Mouse (Mus musculus): ENCODE data around the gene Macf1. TPM values are rescaled to one million over a fixed set of nuclear protein-coding genes. Genes with fewer than 3 reads are reported as not detected.

Gene Macf1
- polyA plus RNA-seq, 1 experiment from 2014 or later: 47.1 TPM

- ATAC-seq (replicated peaks; ENCODE audit: extremely low read depth, insufficient read depth, low FRiP score): no peak
- H3K9me3 ChIP-seq (replicated peaks; ENCODE audit: control insufficient read depth, low read length): peaks cover 5% of the 10 kb centered on the region; the same call in 1 of the 2 replicates
- H3K9ac ChIP-seq (ENCODE audit: low read length): no peak overlapping the region
- peaks cover 46% of the 10 kb centered on the region for H3K4me1 ChIP-seq (ENCODE audit: control insufficient read depth, insufficient read depth, low read length)
- H3K4me2 ChIP-seq (ENCODE audit: low read depth, low read length): no peak overlapping the region
- 0 out of 2 replicates have a peak overlapping the region, but pooled peaks have one; percentile 40 for H3K27ac ChIP-seq (ENCODE audit: low read length)
- H3K27me3 ChIP-seq (ENCODE audit: control insufficient read depth, insufficient read depth, low read length): no peaks in the 10 kb centered on the region
- H3K36me3 ChIP-seq (ENCODE audit: control insufficient read depth, insufficient read depth): no peaks in the 10 kb centered on the region
- H3K4me3 ChIP-seq (ENCODE audit: low read length): no peak overlapping the region
Observed at GRCm38 (mm10) chr4:123621732-123622131, 62.4 kb downstream of the Macf1 start.

GRCm38 (mm10) chr4:123617727-123618389, 66.3 kb downstream of the Macf1 start:
- H3K36me3 ChIP-seq (ENCODE audit: control insufficient read depth, insufficient read depth): no peaks in the 10 kb centered on the region
- 73% methylated on average over 5 of the region's 5 CpGs for WGBS
- peaks cover 32% of the 10 kb centered on the region for H3K4me1 ChIP-seq (ENCODE audit: control insufficient read depth, insufficient read depth, low read length)
- peak overlapping the region; percentile 74 for H3K27ac ChIP-seq (ENCODE audit: low read length)
- peaks cover 5% of the 10 kb centered on the region; the same call in 1 of the 2 replicates for H3K9me3 ChIP-seq (replicated peaks; ENCODE audit: control insufficient read depth, low read length)
- H3K27me3 ChIP-seq (ENCODE audit: control insufficient read depth, insufficient read depth, low read length): no peaks in the 10 kb centered on the region
- no peak overlapping the region for H3K9ac ChIP-seq (ENCODE audit: low read length)
- H3K4me3 ChIP-seq (ENCODE audit: low read length): no peak overlapping the region
- no peak overlapping the region for H3K4me2 ChIP-seq (ENCODE audit: low read depth, low read length)
- no peak for ATAC-seq (replicated peaks; ENCODE audit: extremely low read depth, insufficient read depth, low FRiP score)

- peaks cover 5% of the 10 kb centered on the region; the same call in 1 of the 2 replicates for H3K9me3 ChIP-seq (replicated peaks; ENCODE audit: control insufficient read depth, low read length)
- peaks cover 32% of the 10 kb centered on the region for H3K4me1 ChIP-seq (ENCODE audit: control insufficient read depth, insufficient read depth, low read length)
- WGBS: 45% methylated on average over 4 of the region's 4 CpGs
- no peak overlapping the region; the same call in 1 of the 2 replicates for H3K9ac ChIP-seq (ENCODE audit: low read length)
- no peaks in the 10 kb centered on the region for H3K36me3 ChIP-seq (ENCODE audit: control insufficient read depth, insufficient read depth)
- no peak overlapping the region for H3K4me3 ChIP-seq (ENCODE audit: low read length)
- no peak overlapping the region for H3K4me2 ChIP-seq (ENCODE audit: low read depth, low read length)
- peak overlapping the region; percentile 74 for H3K27ac ChIP-seq (ENCODE audit: low read length)
- ATAC-seq (replicated peaks; ENCODE audit: extremely low read depth, insufficient read depth, low FRiP score): no peak
- no peaks in the 10 kb centered on the region for H3K27me3 ChIP-seq (ENCODE audit: control insufficient read depth, insufficient read depth, low read length)
Observed at GRCm38 (mm10) chr4:123616971-123617370, 67.2 kb downstream of the Macf1 start.

- Histone ChIP-seq H3K4me2 (ENCODE audit: low read depth, low read length) (no peak overlapping the region), H3K9ac (ENCODE audit: low read length) (no peak overlapping the region; the same call in 1 of the 2 replicates), H3K9me3 (replicated peaks; ENCODE audit: control insufficient read depth, low read length) (peaks cover 5% of the 10 kb centered on the region; the same call in 1 of the 2 replicates), H3K27me3 (ENCODE audit: control insufficient read depth, insufficient read depth, low read length) (no peaks in the 10 kb centered on the region), H3K4me1 (ENCODE audit: control insufficient read depth, insufficient read depth, low read length) (peaks cover 28% of the 10 kb centered on the region), H3K36me3 (ENCODE audit: control insufficient read depth, insufficient read depth) (no peaks in the 10 kb centered on the region), H3K4me3 (ENCODE audit: low read length) (no peak overlapping the region), H3K27ac (ENCODE audit: low read length) (peak overlapping the region; percentile 74)
- ATAC-seq (replicated peaks; ENCODE audit: extremely low read depth, insufficient read depth, low FRiP score): peak; percentile 63; the same call in 1 of the 2 replicates
Observed at GRCm38 (mm10) chr4:123616501-123616900, 67.7 kb downstream of the Macf1 start.

GRCm38 (mm10) chr4:123613309-123613947, 70.7 kb downstream of the Macf1 start:
- Histone ChIP-seq H3K27ac (ENCODE audit: low read length) (no peak overlapping the region), H3K4me1 (ENCODE audit: control insufficient read depth, insufficient read depth, low read length) (peaks cover 26% of the 10 kb centered on the region), H3K9ac (ENCODE audit: low read length) (no peak overlapping the region), H3K27me3 (ENCODE audit: control insufficient read depth, insufficient read depth, low read length) (no peaks in the 10 kb centered on the region), H3K36me3 (ENCODE audit: control insufficient read depth, insufficient read depth) (no peaks in the 10 kb centered on the region), H3K4me3 (ENCODE audit: low read length) (no peak overlapping the region), H3K4me2 (ENCODE audit: low read depth, low read length) (no peak overlapping the region), H3K9me3 (replicated peaks; ENCODE audit: control insufficient read depth, low read length) (peaks cover 2% of the 10 kb centered on the region; the same call in 1 of the 2 replicates)
- 56% methylated on average over 7 of the region's 7 CpGs for WGBS
- no peak for ATAC-seq (replicated peaks; ENCODE audit: extremely low read depth, insufficient read depth, low FRiP score)

GRCm38 (mm10) chr4:123611940-123612339, 72.2 kb downstream of the Macf1 start:
- no peak for ATAC-seq (replicated peaks; ENCODE audit: extremely low read depth, insufficient read depth, low FRiP score)
- WGBS: 97% methylated on average over 1 of the region's 1 CpGs
- H3K9ac ChIP-seq (ENCODE audit: low read length): no peak overlapping the region

GRCm38 (mm10) chr4:123611241-123611640, 72.9 kb downstream of the Macf1 start:
- Histone ChIP-seq H3K4me3 (ENCODE audit: low read length) (no peak overlapping the region), H3K27me3 (ENCODE audit: control insufficient read depth, insufficient read depth, low read length) (no peaks in the 10 kb centered on the region), H3K36me3 (ENCODE audit: control insufficient read depth, insufficient read depth) (no peaks in the 10 kb centered on the region), H3K4me2 (ENCODE audit: low read depth, low read length) (no peak overlapping the region), H3K9me3 (replicated peaks; ENCODE audit: control insufficient read depth, low read length) (peaks cover 3% of the 10 kb centered on the region), H3K4me1 (ENCODE audit: control insufficient read depth, insufficient read depth, low read length) (peaks cover 8% of the 10 kb centered on the region; the same call in 1 of the 2 replicates), H3K9ac (ENCODE audit: low read length) (no peak overlapping the region), H3K27ac (ENCODE audit: low read length) (no peak overlapping the region)
- no peak for ATAC-seq (replicated peaks; ENCODE audit: extremely low read depth, insufficient read depth, low FRiP score)
- WGBS: 88% methylated on average over 1 of the region's 2 CpGs

More at GRCm38 (mm10) chr4:123611940-123612339, 72.2 kb downstream of the Macf1 start:
- peaks cover 3% of the 10 kb centered on the region for H3K9me3 ChIP-seq (replicated peaks; ENCODE audit: control insufficient read depth, low read length)
- no peak overlapping the region for H3K4me2 ChIP-seq (ENCODE audit: low read depth, low read length)
- H3K4me1 ChIP-seq (ENCODE audit: control insufficient read depth, insufficient read depth, low read length): peaks cover 14% of the 10 kb centered on the region
- H3K27me3 ChIP-seq (ENCODE audit: control insufficient read depth, insufficient read depth, low read length): no peaks in the 10 kb centered on the region
- H3K27ac ChIP-seq (ENCODE audit: low read length): no peak overlapping the region
- H3K4me3 ChIP-seq (ENCODE audit: low read length): no peak overlapping the region
- no peaks in the 10 kb centered on the region for H3K36me3 ChIP-seq (ENCODE audit: control insufficient read depth, insufficient read depth)

- peaks cover 3% of the 10 kb centered on the region for H3K9me3 ChIP-seq (replicated peaks; ENCODE audit: control insufficient read depth, low read length)
- ATAC-seq (replicated peaks; ENCODE audit: extremely low read depth, insufficient read depth, low FRiP score): no peak
- no peak overlapping the region for H3K4me3 ChIP-seq (ENCODE audit: low read length)
- no peak overlapping the region for H3K4me2 ChIP-seq (ENCODE audit: low read depth, low read length)
- 89% methylated on average over 1 of the region's 1 CpGs for WGBS
- H3K27me3 ChIP-seq (ENCODE audit: control insufficient read depth, insufficient read depth, low read length): no peaks in the 10 kb centered on the region
- no peak overlapping the region for H3K9ac ChIP-seq (ENCODE audit: low read length)
- H3K36me3 ChIP-seq (ENCODE audit: control insufficient read depth, insufficient read depth): no peaks in the 10 kb centered on the region
- H3K4me1 ChIP-seq (ENCODE audit: control insufficient read depth, insufficient read depth, low read length): peaks cover 14% of the 10 kb centered on the region
- H3K27ac ChIP-seq (ENCODE audit: low read length): no peak overlapping the region
Observed at GRCm38 (mm10) chr4:123607174-123607573, 77.0 kb downstream of the Macf1 start.

- ATAC-seq (replicated peaks; ENCODE audit: extremely low read depth, insufficient read depth, low FRiP score): no peak
- Histone ChIP-seq H3K27ac (ENCODE audit: low read length) (peak overlapping the region; percentile 50; the same call in 1 of the 2 replicates), H3K4me2 (ENCODE audit: low read depth, low read length) (no peak overlapping the region)
Observed at GRCm38 (mm10) chr4:123605948-123606347, 78.2 kb downstream of the Macf1 start.

More at GRCm38 (mm10) chr4:123605948-123606347, 78.2 kb downstream of the Macf1 start:
- 25% methylated on average over 5 of the region's 5 CpGs for WGBS
- Histone ChIP-seq H3K4me3 (ENCODE audit: low read length) (no peak overlapping the region), H3K36me3 (ENCODE audit: control insufficient read depth, insufficient read depth) (no peaks in the 10 kb centered on the region), H3K9me3 (replicated peaks; ENCODE audit: control insufficient read depth, low read length) (peaks cover 3% of the 10 kb centered on the region), H3K4me1 (ENCODE audit: control insufficient read depth, insufficient read depth, low read length) (peaks cover 14% of the 10 kb centered on the region), H3K9ac (ENCODE audit: low read length) (no peak overlapping the region), H3K27me3 (ENCODE audit: control insufficient read depth, insufficient read depth, low read length) (no peaks in the 10 kb centered on the region)

All from heart, embryonic 16.5 days (tissue).